Mouse (Mus musculus) ES-E14 (cell line): ENCODE data around the gene Cd247. TPM values are rescaled to one million over a fixed set of nuclear protein-coding genes. Genes with fewer than 3 reads are reported as not detected.
A peak's percentile ranks its signal among the peaks of the same experiment; 100 is the strongest.

Experiments
- DNase-seq: peaks from one replicate; pipeline ENCODE4 v3.0.0-alpha.2; 2013; ENCODE audit warnings: low read depth, low spot score
- H3K27ac ChIP-seq: 2 replicates; pipeline ENCODE4 v1.5.1; 2012; ENCODE audit warnings: low read depth, mild to moderate bottlenecking, low read length, moderate library complexity, mixed read lengths; ENCODE audit not compliant: poor library complexity, insufficient read depth, severe bottlenecking
- H3K36me3 ChIP-seq: 2 replicates; pipeline ENCODE4 v1.6.1; 2012; ENCODE audit warnings: mild to moderate bottlenecking, low read length, moderate library complexity, mixed read lengths; ENCODE audit not compliant: control insufficient read depth, poor library complexity, insufficient read depth, severe bottlenecking
- H3K4me1 ChIP-seq, 2 experiments: fragments of 150-350 bp in 1 of 2; sonication (generic) in 1 of 2; 2 replicates each; pipeline ENCODE4 v1.6.1; 2012; ENCODE audit warnings: low read length in 2 of 2, mild to moderate bottlenecking in 1 of 2, mixed read lengths in 1 of 2; ENCODE audit not compliant: control insufficient read depth in 2 of 2, insufficient read depth in 2 of 2, poor library complexity in 1 of 2
- H3K4me3 ChIP-seq, 2 experiments: fragments of 150-350 bp in 1 of 2; sonication (generic) in 1 of 2; 2 replicates each; pipeline ENCODE4 v1.5.1; 2012; ENCODE audit warnings: low read length in 2 of 2, low read depth in 1 of 2, mild to moderate bottlenecking in 1 of 2, mixed read lengths in 1 of 2; ENCODE audit not compliant: insufficient read depth in 1 of 2, poor library complexity in 1 of 2, severe bottlenecking in 1 of 2
- H3K9ac ChIP-seq: 2 replicates; pipeline ENCODE4 v1.6.1; 2012; ENCODE audit warnings: low read depth, mild to moderate bottlenecking, low read length, mixed read lengths; ENCODE audit not compliant: poor library complexity, insufficient read depth, severe bottlenecking
- H3K9me3 ChIP-seq: fragments of 150-350 bp; sonication (generic); 2 replicates; pipeline ENCODE4 v1.6.1; 2012; ENCODE audit warnings: low read depth, mild to moderate bottlenecking, low read length; ENCODE audit not compliant: control insufficient read depth, insufficient read depth
- CHD2 ChIP-seq: IDR thresholded peaks from 2 replicates; pipeline ENCODE4 v1.6.1; 2014; ENCODE audit warnings: mild to moderate bottlenecking, low read depth, low read length, inconsistent platforms
- HCFC1 ChIP-seq: IDR thresholded peaks from 2 replicates; pipeline ENCODE4 v1.6.1; 2012; ENCODE audit warnings: low read length, inconsistent platforms, borderline replicate concordance; ENCODE audit not compliant: insufficient read depth
- MAFK ChIP-seq: IDR thresholded peaks from 2 replicates; pipeline ENCODE4 v1.6.1; 2014; ENCODE audit warnings: mild to moderate bottlenecking, low read depth, low read length, inconsistent platforms; ENCODE audit not compliant: insufficient read depth
- ZC3H11A ChIP-seq: IDR thresholded peaks from 2 replicates; pipeline ENCODE4 v1.6.1; 2012; ENCODE audit warnings: low read depth, mild to moderate bottlenecking, inconsistent platforms, low read length, borderline replicate concordance
- ZNF384 ChIP-seq: IDR thresholded peaks from 2 replicates; pipeline ENCODE4 v1.6.1; 2012; ENCODE audit warnings: low read depth, low read length, inconsistent platforms
- in situ Hi-C, 2 experiments: fragments of 600-800 bp; cut with MboI; formaldehyde crosslinking; loops; one replicate each; pipeline ENCODE4 v1.15.1; 2025; ENCODE audit warnings: low sequenced_read_pairs in 2 of 2, inconsistent platforms in 1 of 2; ENCODE audit not compliant: unreplicated experiment in 2 of 2
- total RNA-seq: library from RNA; depleted of rRNA; stranded (reverse); fragments of 300-350 nt; gene quantifications from 2 replicates; pipeline ENCODE4 v1.2.3, GENCODE M21; 2012

The Cd247 gene
- total RNA-seq, 1 experiment, result 6.1 TPM

DNA sequence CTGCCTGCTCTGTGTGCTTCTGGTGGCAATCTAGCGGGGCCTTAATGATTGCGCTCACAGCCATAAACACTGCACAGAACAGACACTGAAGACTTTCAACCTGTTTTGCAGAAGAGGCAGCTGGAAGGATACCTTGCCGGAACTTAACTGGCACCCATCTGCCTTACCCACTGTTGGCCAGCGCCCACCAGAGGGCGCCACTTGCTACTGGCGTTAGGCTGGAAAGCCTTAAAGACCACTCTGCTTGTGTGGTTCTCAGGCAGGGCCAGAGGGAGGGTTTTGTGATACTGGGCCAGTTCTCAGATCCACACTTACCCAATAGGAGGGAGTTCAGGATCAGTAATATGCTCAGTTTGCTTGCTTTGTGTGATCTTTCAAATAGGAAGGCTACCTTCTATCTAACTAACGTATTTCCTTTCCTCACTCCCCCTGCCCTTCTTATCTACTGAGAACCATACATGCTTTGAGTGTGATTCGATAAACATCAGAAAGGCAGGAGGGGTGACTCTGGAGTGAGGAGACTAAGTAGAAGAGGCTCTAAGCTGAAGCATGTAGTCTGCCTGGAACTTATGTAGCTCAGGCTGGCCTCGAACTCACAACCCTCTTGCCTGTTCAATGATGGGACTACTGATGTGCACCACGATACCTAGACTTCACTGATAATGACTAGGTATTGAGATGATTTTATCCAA, 65.4 kb downstream of the Cd247 start:
- in situ Hi-C loops, result no loop called here
- Histone ChIP-seq H3K9ac (no peak overlapping the region), H3K9me3 (no peaks in the 10 kb centered on the region), H3K36me3 (no peaks in the 10 kb centered on the region), H3K4me3 (no peak overlapping the region), H3K4me1 (no peaks in the 10 kb centered on the region), H3K27ac (no peak overlapping the region)
- DNase-seq, result peak; percentile 61
- TF ChIP-seq ZNF384, result no peak
- no peak for TF ChIP-seq CHD2
- peak; percentile 55; the same call in 1 of the 2 replicates for TF ChIP-seq ZC3H11A
- TF ChIP-seq HCFC1, result no peak
- no peak for TF ChIP-seq MAFK

- H3K4me3 ChIP-seq, result no peak overlapping the region
- no peaks in the 10 kb centered on the region for H3K36me3 ChIP-seq
- no peak overlapping the region for H3K9ac ChIP-seq
- TF ChIP-seq ZC3H11A, result no peak
- peaks cover 0 to 3% of the 10 kb centered on the region in 2 experiments; a peak in 1 of 4 replicates for H3K4me1 ChIP-seq
- no peaks in the 10 kb centered on the region for H3K9me3 ChIP-seq
- in situ Hi-C loops, result no loop called here
- DNase-seq, result no peak
- no peak overlapping the region for H3K27ac ChIP-seq
These were observed 67.5 kb downstream of the Cd247 start for GRCm38 (mm10) chr1:165855759-165856545.

DNA sequence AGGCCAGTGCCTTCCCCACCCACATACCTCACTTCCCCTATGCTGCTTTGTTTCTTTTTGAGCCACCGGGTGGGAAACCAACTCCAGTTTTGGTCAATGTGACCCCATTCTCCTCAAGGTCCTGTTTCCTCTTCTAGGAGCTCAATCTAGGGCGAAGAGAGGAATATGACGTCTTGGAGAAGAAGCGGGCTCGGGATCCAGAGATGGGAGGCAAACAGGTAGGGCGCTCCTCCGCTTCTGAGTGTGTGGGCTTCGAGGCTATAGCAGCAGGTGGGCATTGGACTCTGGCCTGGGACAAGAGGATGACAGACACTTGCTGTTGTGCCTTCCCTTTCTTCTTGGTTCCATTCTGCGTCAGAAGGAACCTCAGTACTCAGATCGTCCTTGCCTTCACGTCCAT, 68.8 kb downstream of the Cd247 start:
- Histone ChIP-seq H3K27ac (no peak overlapping the region), H3K4me1 (peaks cover 3 to 14% of the 10 kb centered on the region in 2 experiments), H3K4me3 (no peak overlapping the region), H3K9ac (no peak overlapping the region), H3K9me3 (no peaks in the 10 kb centered on the region), H3K36me3 (no peaks in the 10 kb centered on the region)
- in situ Hi-C loops, result no loop called here
- TF ChIP-seq ZNF384 (no peak), CHD2 (no peak), HCFC1 (no peak), ZC3H11A (no peak), MAFK (no peak)
- DNase-seq, result no peak

DNA sequence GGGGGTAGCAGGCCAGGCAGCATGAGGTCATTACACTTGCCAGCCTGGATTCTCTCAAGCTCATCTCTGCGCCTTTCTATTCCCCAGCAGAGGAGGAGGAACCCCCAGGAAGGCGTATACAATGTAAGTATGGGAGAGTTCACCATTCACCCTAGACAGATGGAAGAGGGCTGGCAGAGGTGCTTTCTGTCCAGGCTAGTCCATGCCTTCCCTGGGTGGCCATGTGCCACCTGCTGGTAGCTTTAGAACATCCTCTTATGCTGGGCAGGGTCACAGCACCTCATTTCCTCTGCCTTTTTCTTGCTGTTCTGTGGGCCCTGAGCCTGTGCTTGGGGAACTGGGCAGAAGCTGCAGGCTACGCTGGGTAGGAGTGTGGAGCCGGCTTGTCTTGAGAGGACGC, 69.9 kb downstream of the Cd247 start:
- no peak overlapping the region for H3K4me3 ChIP-seq
- no peak overlapping the region for H3K27ac ChIP-seq
- in situ Hi-C loops, result no loop called here
- DNase-seq, result no peak
- H3K9ac ChIP-seq, result no peak overlapping the region
- H3K4me1 ChIP-seq, result peaks cover 3 to 17% of the 10 kb centered on the region in 2 experiments
- no peak for TF ChIP-seq MAFK
- no peak for TF ChIP-seq CHD2
- TF ChIP-seq HCFC1, result no peak
- no peak for TF ChIP-seq ZC3H11A
- TF ChIP-seq ZNF384, result no peak
- H3K36me3 ChIP-seq, result no peaks in the 10 kb centered on the region
- no peaks in the 10 kb centered on the region for H3K9me3 ChIP-seq
